Mouse (Mus musculus) spleen, adult 12 weeks (tissue): Measurements from ENCODE around the gene Gm8914.
"Not testable (repeated sequence)": the region's sequence is repeated elsewhere in the genome, so short reads cannot be mapped to it uniquely, and the experiment has no call there.

Experiments used
- DNase-seq: peaks from one replicate; pipeline ENCODE4 v3.0.0; 2022; ENCODE audit warnings: low spot score

The Gm8914 gene

DNA sequence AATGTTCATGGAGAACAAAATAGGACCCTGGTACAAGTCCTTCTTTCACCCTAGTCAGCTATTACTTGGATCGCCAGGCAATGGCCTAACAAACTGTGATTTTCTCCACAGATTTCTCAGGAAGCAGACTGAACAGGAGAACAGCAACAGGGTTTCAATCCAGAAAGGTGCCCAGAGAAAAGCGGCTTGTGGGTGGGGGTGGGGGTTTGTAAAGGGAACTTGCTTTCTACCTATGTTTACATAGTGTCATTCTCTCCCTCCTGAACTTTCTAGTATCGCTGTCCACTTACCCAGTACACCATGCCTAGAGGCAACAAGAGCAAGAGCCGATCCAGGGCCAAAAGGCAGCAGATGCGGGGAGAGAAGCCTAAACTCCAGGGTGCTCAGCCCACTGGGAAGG lies at the start of gene Gm8914:
Gene Gm8914, plus strand, starts transcription at position 301 of the 400 bp plus-strand sequence.
- not testable (repeated sequence) for DNase-seq
